Mouse (Mus musculus) v-Abl transformed pro-B cells (cell line): ENCODE results near the gene Cadps2.

Source experiments
- in situ Hi-C, 2 experiments: fragments of 400-800 bp; cut with MboI; formaldehyde crosslinking; loops; one replicate each; pipeline ENCODE4 v1.15.1; 2025; ENCODE audit not compliant: unreplicated experiment in 2 of 2

Gene Cadps2

GRCm38 (mm10) chr6:23777641-23778040 is 61.6 kb downstream of the Cadps2 start:
- in situ Hi-C loops: no loop called here

DNA sequence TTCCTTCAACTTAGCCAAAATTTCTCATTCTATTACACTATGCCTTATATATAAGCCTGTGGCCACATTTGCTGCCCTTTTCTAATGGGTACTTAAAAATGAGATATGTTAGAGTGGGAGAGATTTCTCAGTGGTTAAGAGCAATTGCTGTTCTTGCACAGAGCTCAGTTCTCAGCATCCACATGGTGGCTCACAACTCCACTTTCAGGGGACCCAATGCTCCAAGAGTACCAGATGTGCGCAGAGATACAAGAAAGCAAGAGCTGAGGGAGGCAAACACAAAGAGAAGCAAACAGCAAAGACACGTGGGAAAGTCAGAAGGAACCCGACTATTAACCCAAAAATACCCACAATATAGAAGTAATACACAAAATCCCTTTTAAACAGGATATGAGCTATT is 77.0 kb downstream of the Cadps2 start:
- in situ Hi-C loops: no loop called here

DNA sequence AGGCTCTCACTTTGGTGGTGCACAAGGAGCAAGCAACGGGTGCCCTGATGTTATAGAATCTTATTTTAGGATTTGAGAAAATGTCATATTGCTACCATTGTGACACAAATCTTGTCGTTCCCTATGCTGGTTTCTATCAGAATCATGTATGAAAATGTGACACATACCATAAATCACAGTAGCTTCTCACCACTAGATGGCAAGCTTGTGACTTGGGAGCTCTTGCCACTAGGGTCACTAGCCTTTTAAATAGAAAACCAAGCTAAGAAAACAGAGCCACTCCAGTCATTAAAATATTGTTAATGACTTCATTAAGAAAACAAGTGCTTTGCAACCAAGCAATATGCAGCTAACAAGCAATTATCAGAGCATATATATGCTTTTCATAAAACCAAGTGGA is 81.0 kb downstream of the Cadps2 start:
- in situ Hi-C loops: no loop called here

DNA sequence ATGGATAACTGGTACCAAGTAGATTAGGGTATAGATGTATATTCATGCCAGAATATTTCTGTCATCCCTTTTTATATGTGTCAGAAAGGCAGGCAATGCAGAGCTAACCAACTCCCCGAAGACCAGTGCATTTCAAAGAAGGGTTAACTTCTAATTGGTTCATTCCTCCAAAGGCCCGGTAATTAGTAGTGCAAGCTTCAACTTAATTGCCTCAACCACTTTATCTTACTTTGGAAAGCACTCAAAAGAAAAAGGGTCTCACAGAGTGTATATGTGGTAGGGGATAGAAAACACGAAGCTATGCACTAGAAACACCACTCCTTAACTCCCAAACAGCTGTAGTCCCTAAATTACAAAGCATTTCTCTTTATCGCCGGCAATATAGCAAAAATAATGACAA is 90.4 kb downstream of the Cadps2 start:
- in situ Hi-C loops: no loop called here

DNA sequence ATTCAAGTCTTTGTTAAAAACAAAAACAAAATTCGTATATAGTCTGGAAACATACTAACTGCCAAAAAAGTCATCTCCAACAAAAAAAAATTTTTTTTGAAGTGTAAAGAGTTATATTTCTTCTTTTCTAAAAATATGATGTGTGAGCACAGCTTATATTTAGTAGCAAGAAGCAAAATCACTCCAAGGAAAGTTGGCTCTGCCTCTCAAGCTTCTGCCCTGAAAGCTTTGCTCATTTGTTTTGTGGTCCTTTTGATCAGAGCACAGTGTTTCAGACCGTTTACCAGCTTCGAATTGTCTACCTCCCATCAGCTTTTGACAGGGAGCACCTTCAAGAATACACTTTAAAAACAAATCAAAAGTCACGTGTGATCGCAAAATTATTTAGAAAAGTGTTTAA is 99.2 kb downstream of the Cadps2 start:
- in situ Hi-C loops: no loop called here

DNA sequence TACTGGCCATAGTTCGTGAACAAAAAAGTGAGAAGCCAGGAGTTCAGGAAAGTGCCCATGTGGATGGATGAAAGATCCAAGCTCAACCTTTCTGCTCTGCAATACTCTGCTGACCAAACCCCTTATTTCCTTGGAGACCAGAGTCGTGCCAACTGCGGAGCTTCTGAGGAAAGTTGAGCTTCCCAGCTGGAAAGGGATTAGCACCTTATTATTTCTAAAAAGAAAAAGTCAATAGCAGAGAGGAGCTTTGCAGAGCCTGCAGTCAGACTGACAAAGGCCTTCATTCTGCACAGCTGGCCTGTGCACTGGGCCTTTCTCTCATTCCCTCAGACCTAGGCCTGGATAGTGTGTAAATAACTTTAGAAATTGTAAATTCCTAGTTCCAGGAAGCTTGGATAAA is 106.5 kb downstream of the Cadps2 start:
- in situ Hi-C loops: no loop called here

DNA sequence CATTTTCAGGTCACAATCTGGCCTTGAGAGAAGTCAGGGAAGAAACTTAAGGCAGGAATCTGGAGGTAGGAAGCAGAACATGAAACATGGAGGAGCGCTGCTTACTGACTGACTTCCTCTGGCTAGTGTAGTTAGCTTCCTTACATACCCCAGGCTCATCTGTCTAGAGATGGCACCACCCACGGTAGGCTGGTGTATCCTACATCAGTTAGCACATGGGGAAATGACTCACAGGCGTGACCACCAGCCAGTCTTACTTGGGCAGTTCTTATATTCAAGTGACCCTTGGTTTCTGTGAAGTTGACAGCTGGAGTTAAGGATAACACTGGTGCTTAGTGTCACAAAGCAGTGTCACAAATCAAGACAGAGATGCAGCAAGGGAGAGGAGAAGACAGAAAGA is 110.6 kb downstream of the Cadps2 start:
- in situ Hi-C loops: no loop called here

DNA sequence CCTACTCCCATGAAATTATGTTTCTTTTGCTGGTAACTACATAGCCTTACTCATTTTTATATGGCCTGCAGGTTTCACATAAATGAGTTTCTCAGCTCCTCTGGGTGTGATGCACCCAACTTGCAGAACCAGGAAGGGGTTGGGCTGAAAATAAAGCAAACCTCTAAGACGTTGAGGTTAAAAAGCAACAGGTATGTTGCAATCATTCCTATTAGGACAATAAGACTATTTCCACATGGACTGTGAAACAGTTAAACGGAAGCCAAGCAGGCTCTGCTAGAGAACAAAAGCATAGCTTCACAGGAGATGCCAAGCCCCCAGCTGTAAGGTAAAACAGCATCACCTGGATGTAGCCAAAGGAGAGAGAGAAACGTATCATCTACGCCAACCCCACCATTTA is 115.5 kb downstream of the Cadps2 start:
- in situ Hi-C loops: no loop called here

DNA sequence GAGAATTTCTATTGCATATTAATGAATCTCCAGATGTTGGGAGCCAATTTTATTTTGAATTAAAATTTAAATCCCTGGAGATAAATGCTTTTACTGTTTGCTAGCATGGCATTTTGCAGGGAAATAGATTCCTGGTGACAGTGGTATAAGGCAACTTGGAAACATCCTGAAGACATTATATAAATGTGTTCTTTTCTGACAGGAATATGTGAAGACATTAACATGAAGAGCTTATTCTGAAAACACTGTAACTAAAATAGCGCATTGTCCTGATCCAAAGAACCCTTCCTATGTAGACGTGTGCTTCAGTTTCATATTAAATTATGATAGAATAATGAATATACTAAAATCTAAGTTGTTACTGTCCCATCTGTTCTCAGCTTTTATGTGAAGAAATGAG is 118.8 kb downstream of the Cadps2 start:
- in situ Hi-C loops: no loop called here

- in situ Hi-C loops: no loop called here
Observed at GRCm38 (mm10) chr6:23707506-23707905, 131.7 kb downstream of the Cadps2 start.

GRCm38 (mm10) chr6:23700879-23701278 is 138.3 kb downstream of the Cadps2 start:
- in situ Hi-C loops: no loop called here

DNA sequence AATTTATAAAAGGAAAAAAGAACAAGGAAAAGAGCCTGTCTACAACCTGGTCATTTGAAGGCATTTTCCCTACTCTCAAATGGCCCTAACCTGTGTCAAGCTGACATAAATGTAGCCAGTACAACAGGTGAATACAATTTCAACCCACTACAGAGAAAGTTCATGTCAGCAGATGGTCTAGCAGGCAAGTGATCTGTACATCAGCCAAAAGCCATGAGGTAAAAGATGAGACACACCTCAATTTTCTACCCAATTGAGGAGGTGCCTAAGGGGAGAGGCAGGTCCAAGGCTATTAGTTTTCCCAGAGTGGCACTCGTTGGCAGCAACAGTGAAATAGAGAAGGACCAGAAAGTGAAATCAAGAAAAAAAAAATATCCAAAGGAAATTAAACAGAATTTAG is 161.0 kb downstream of the Cadps2 start:
- in situ Hi-C loops: no loop called here

GRCm38 (mm10) chr6:23655036-23655435 is 184.2 kb downstream of the Cadps2 start, which contains the start of gene Rnf148:
Rnf148 (minus strand) TSS chr6:23655136.
- in situ Hi-C loops: no loop called here

DNA sequence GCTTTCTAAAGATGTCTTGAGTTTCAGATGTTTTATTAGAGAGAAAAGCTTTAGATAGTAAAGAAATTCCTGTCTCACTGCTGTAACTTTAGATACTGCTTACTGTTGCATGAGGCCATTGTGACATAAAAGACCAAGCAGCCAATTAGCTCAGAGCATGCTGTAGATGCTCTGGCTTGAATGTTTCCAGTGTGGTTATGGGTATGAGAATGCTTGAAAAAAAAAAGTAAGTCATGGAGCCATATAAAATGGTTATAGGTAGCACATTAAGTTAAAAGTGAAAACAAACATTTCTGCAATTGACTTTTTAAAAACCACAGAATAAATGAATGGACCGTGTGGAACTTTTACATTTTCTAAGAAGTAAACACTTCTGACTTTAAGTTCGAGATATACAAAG is 189.0 kb downstream of the Cadps2 start, which contains the start of gene Rnf133:
Gene Rnf133 (minus strand): TSS at position 101 of the 400 bp plus-strand sequence.
- in situ Hi-C loops: no loop called here

- in situ Hi-C loops: no loop called here
Observed at GRCm38 (mm10) chr6:23648732-23649131, 190.5 kb downstream of the Cadps2 start.

GRCm38 (mm10) chr6:23647627-23648247 is 191.5 kb downstream of the Cadps2 start:
- in situ Hi-C loops: no loop called here

DNA sequence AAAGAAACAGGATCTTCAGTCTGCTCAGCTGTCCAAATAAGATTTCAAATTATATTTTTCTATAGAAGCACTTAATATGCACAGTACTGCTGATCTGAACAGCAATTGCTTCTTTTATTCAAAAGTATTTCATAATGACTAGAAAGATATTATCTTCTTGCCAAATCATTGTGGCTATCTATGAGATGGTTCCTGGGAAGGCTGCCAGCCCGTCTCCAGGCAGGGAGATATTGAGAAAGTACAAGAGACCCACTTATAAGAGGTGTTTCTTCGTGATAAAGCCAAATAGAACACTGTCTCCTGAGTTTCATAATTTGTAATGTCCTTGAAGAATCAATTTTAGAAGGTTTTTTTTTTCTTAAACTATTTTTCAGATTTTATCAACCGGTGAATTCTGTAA is 202.1 kb downstream of the Cadps2 start:
- in situ Hi-C loops: no loop called here

DNA sequence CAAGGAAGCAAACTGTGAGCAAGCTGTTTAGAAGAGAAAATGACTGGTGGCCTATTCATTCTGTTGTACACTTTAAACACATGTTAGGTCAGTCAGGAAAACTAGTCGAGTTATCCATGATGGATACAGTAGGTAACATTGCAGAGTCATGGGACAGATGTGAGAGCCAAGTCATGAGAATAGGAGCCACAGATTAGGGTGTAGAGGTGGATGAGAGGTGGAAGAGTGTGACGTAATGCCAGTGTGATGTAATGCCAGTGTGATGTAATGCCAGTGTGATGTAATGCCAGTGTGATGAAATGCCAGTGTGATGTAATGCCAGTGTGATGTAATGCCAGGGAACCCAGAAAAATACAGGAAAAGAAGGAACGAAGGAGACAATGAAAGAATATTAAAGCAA is 204.0 kb downstream of the Cadps2 start:
- in situ Hi-C loops: no loop called here

- in situ Hi-C loops: no loop called here
Observed at GRCm38 (mm10) chr6:23634016-23634415, 205.2 kb downstream of the Cadps2 start.

- in situ Hi-C loops: no loop called here
Observed at GRCm38 (mm10) chr6:23630465-23630864, 208.8 kb downstream of the Cadps2 start.

GRCm38 (mm10) chr6:23575102-23575501 is 264.1 kb downstream of the Cadps2 start:
- in situ Hi-C loops: no loop called here

GRCm38 (mm10) chr6:23573750-23574149 is 265.5 kb downstream of the Cadps2 start:
- in situ Hi-C loops: no loop called here

DNA sequence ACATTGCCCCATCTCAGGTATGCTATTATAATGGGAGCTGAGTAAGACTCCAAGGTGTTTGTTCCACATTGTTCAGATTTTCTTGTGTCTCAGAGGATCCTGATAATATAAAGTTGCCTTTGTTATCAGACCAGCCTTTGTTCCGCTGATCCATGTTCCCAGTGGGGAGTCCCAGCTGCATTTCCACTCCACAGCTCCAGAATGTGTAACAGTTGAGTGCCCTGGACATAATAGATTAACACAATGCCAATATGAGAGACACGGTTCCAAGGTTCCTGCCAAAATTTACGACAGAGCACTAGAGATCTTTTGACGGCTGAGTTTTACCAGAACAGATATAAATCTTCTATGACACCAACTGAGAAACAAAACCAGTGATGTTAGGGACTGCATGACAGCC is 266.8 kb downstream of the Cadps2 start:
- in situ Hi-C loops: no loop called here
